Mouse (Mus musculus) forebrain, embryonic 15.5 days (tissue): ENCODE results near the gene Cacna2d3. TPM values are rescaled to one million over a fixed set of nuclear protein-coding genes. Genes with fewer than 3 reads are reported as not detected.
A peak's percentile ranks its signal among the peaks of the same experiment; 100 is the strongest.

Experiments
- ATAC-seq: fragments of 200-750 bp; cut with Nextera tagmentation; replicated peaks from 2 replicates; pipeline ENCODE4 v1.8.0; 2017; ENCODE audit warnings: mild to moderate bottlenecking, moderate TSS enrichment, moderate library complexity
- H3K27ac ChIP-seq: fragments of 300-500 bp; sonication (generic); replicated peaks from 2 replicates; pipeline ENCODE4 v1.5.1; 2015; ENCODE audit warnings: mild to moderate bottlenecking, inconsistent platforms
- H3K27me3 ChIP-seq: fragments of 300-500 bp; sonication (generic); 2 replicates; pipeline ENCODE4 v1.6.1; 2015; ENCODE audit warnings: inconsistent platforms
- H3K36me3 ChIP-seq: fragments of 300-500 bp; sonication (generic); 2 replicates; pipeline ENCODE4 v1.6.1; 2015; ENCODE audit warnings: mild to moderate bottlenecking, inconsistent platforms
- H3K4me1 ChIP-seq: fragments of 300-500 bp; sonication (generic); 2 replicates; pipeline ENCODE4 v1.6.1; 2015; ENCODE audit warnings: inconsistent platforms
- H3K4me2 ChIP-seq: fragments of 300-500 bp; sonication (generic); replicated peaks from 2 replicates; pipeline ENCODE4 v1.6.1; 2015; ENCODE audit warnings: mild to moderate bottlenecking, inconsistent platforms
- H3K4me3 ChIP-seq: fragments of 300-500 bp; sonication (generic); 2 replicates; pipeline ENCODE4 v1.5.1; 2015; ENCODE audit warnings: mild to moderate bottlenecking, inconsistent platforms
- H3K9ac ChIP-seq: fragments of 300-500 bp; sonication (generic); replicated peaks from 2 replicates; pipeline ENCODE4 v1.6.1; 2015; ENCODE audit warnings: mild to moderate bottlenecking, inconsistent platforms
- H3K9me3 ChIP-seq: fragments of 300-500 bp; sonication (generic); 2 replicates; pipeline ENCODE4 v1.6.1; 2016; ENCODE audit warnings: inconsistent platforms
- WGBS: fragments of 180-500 bp; shearing (Covaris S2); methylation state at CpG from one replicate; pipeline ENCODE4 v1.1.7; 2015; ENCODE audit warnings: mixed read lengths; 5-methylcytosine and 5-hydroxymethylcytosine counted together
- polyA plus RNA-seq: library from polyadenylated mRNA; unstranded; fragments of >200 nt; fragmentation: Nextera tagmentation; extraction: Ambion mirVana; gene quantifications from 2 replicates; pipeline ENCODE4 v1.2.1, GENCODE M21; 2015

The Cacna2d3 gene
- polyA plus RNA-seq, 1 experiment from 2014 or later, result 28.1 TPM

GRCm38 (mm10) chr14:29405125-29405877, 316.4 kb downstream of the Cacna2d3 start:
- Histone ChIP-seq H3K9ac (no peak overlapping the region), H3K4me3 (no peak overlapping the region), H3K4me1 (peaks cover 7% of the 10 kb centered on the region; the same call in 1 of the 2 replicates), H3K27me3 (no peaks in the 10 kb centered on the region), H3K9me3 (no peaks in the 10 kb centered on the region), H3K4me2 (no peak overlapping the region), H3K36me3 (no peaks in the 10 kb centered on the region), H3K27ac (no peak overlapping the region; the same call in 1 of the 2 replicates)
- WGBS, result 43% methylated on average over 8 of the region's 8 CpGs
- peak; percentile 51; the same call in 1 of the 2 replicates for ATAC-seq

- WGBS, result 80% methylated on average over 8 of the region's 8 CpGs
- H3K36me3 ChIP-seq, result no peaks in the 10 kb centered on the region
- no peak for ATAC-seq
These were observed 317.5 kb downstream of the Cacna2d3 start for GRCm38 (mm10) chr14:29403849-29404808.

GRCm38 (mm10) chr14:29402471-29402870, 319.2 kb downstream of the Cacna2d3 start:
- Histone ChIP-seq H3K36me3 (no peaks in the 10 kb centered on the region), H3K9me3 (no peaks in the 10 kb centered on the region), H3K27ac (no peak overlapping the region), H3K4me1 (peaks cover 7% of the 10 kb centered on the region; the same call in 1 of the 2 replicates), H3K27me3 (no peaks in the 10 kb centered on the region), H3K4me3 (no peak overlapping the region), H3K4me2 (no peak overlapping the region), H3K9ac (no peak overlapping the region)
- no peak for ATAC-seq
- 66% methylated on average over 8 of the region's 8 CpGs for WGBS

More at GRCm38 (mm10) chr14:29403849-29404808, 317.5 kb downstream of the Cacna2d3 start:
- Histone ChIP-seq H3K4me2 (no peak overlapping the region), H3K9me3 (no peaks in the 10 kb centered on the region), H3K27me3 (no peaks in the 10 kb centered on the region), H3K27ac (no peak overlapping the region), H3K9ac (no peak overlapping the region), H3K4me3 (no peak overlapping the region), H3K4me1 (peaks cover 7% of the 10 kb centered on the region; the same call in 1 of the 2 replicates)

GRCm38 (mm10) chr14:29393786-29394185, 327.9 kb downstream of the Cacna2d3 start:
- H3K9me3 ChIP-seq, result no peaks in the 10 kb centered on the region
- no peak overlapping the region for H3K4me2 ChIP-seq
- no peak overlapping the region for H3K27ac ChIP-seq
- ATAC-seq, result no peak
- no peak overlapping the region for H3K9ac ChIP-seq
- H3K4me3 ChIP-seq, result no peak overlapping the region
- H3K4me1 ChIP-seq, result no peaks in the 10 kb centered on the region
- 86% methylated on average over 8 of the region's 8 CpGs for WGBS
- no peaks in the 10 kb centered on the region for H3K36me3 ChIP-seq
- H3K27me3 ChIP-seq, result no peaks in the 10 kb centered on the region

GRCm38 (mm10) chr14:29392851-29393250, 328.8 kb downstream of the Cacna2d3 start:
- Histone ChIP-seq H3K4me2 (no peak overlapping the region), H3K4me1 (no peaks in the 10 kb centered on the region), H3K9me3 (no peaks in the 10 kb centered on the region), H3K36me3 (no peaks in the 10 kb centered on the region), H3K4me3 (no peak overlapping the region), H3K27me3 (no peaks in the 10 kb centered on the region), H3K27ac (no peak overlapping the region), H3K9ac (no peak overlapping the region)
- ATAC-seq, result no peak
- 88% methylated on average over 3 of the region's 3 CpGs for WGBS

- Histone ChIP-seq H3K9me3 (no peaks in the 10 kb centered on the region), H3K27me3 (no peaks in the 10 kb centered on the region), H3K27ac (no peak overlapping the region), H3K4me2 (no peak overlapping the region), H3K9ac (no peak overlapping the region), H3K36me3 (no peaks in the 10 kb centered on the region), H3K4me3 (no peak overlapping the region), H3K4me1 (no peaks in the 10 kb centered on the region)
- WGBS, result 93% methylated on average over 2 of the region's 2 CpGs
- ATAC-seq, result no peak
These were observed 330.2 kb downstream of the Cacna2d3 start for GRCm38 (mm10) chr14:29391489-29391888.

GRCm38 (mm10) chr14:29387761-29388160, 333.9 kb downstream of the Cacna2d3 start:
- no peak overlapping the region for H3K4me2 ChIP-seq
- 88% methylated on average over 3 of the region's 3 CpGs for WGBS
- no peak for ATAC-seq
- no peak overlapping the region for H3K9ac ChIP-seq
- H3K4me1 ChIP-seq, result no peaks in the 10 kb centered on the region
- no peak overlapping the region for H3K4me3 ChIP-seq
- H3K9me3 ChIP-seq, result no peaks in the 10 kb centered on the region
- no peaks in the 10 kb centered on the region for H3K27me3 ChIP-seq
- no peak overlapping the region for H3K27ac ChIP-seq
- H3K36me3 ChIP-seq, result no peaks in the 10 kb centered on the region

GRCm38 (mm10) chr14:29385500-29385899, 336.2 kb downstream of the Cacna2d3 start:
- Histone ChIP-seq H3K9ac (no peak overlapping the region), H3K4me1 (no peaks in the 10 kb centered on the region), H3K27ac (no peak overlapping the region), H3K9me3 (no peaks in the 10 kb centered on the region), H3K36me3 (no peaks in the 10 kb centered on the region), H3K27me3 (no peaks in the 10 kb centered on the region), H3K4me2 (no peak overlapping the region), H3K4me3 (no peak overlapping the region)
- ATAC-seq, result no peak

- ATAC-seq, result no peak
- WGBS, result 87% methylated on average over 2 of the region's 2 CpGs
- no peaks in the 10 kb centered on the region for H3K36me3 ChIP-seq
These were observed 338.9 kb downstream of the Cacna2d3 start for GRCm38 (mm10) chr14:29382786-29383185.

GRCm38 (mm10) chr14:29366911-29367310, 354.8 kb downstream of the Cacna2d3 start:
- 78% methylated on average over 5 of the region's 5 CpGs for WGBS

More at GRCm38 (mm10) chr14:29382786-29383185, 338.9 kb downstream of the Cacna2d3 start:
- no peaks in the 10 kb centered on the region for H3K27me3 ChIP-seq
- no peak overlapping the region for H3K4me3 ChIP-seq
- no peak overlapping the region for H3K27ac ChIP-seq
- H3K9ac ChIP-seq, result no peak overlapping the region
- H3K4me2 ChIP-seq, result no peak overlapping the region
- no peaks in the 10 kb centered on the region for H3K4me1 ChIP-seq
- H3K9me3 ChIP-seq, result no peaks in the 10 kb centered on the region

GRCm38 (mm10) chr14:29362448-29362847, 359.2 kb downstream of the Cacna2d3 start:
- Histone ChIP-seq H3K4me2 (no peak overlapping the region), H3K9me3 (no peaks in the 10 kb centered on the region), H3K9ac (no peak overlapping the region), H3K27ac (no peak overlapping the region), H3K27me3 (no peaks in the 10 kb centered on the region), H3K4me3 (no peak overlapping the region), H3K36me3 (no peaks in the 10 kb centered on the region), H3K4me1 (no peaks in the 10 kb centered on the region)
- WGBS, result 64% methylated on average over 3 of the region's 3 CpGs
- no peak for ATAC-seq

More at GRCm38 (mm10) chr14:29366911-29367310, 354.8 kb downstream of the Cacna2d3 start:
- Histone ChIP-seq H3K27me3 (no peaks in the 10 kb centered on the region), H3K9me3 (no peaks in the 10 kb centered on the region), H3K36me3 (no peaks in the 10 kb centered on the region), H3K4me3 (no peak overlapping the region), H3K4me1 (no peaks in the 10 kb centered on the region), H3K4me2 (no peak overlapping the region), H3K9ac (no peak overlapping the region), H3K27ac (no peak overlapping the region)
- ATAC-seq, result no peak

- H3K9ac ChIP-seq, result no peak overlapping the region
- no peak overlapping the region for H3K4me2 ChIP-seq
- no peak overlapping the region for H3K27ac ChIP-seq
- WGBS, result 58% methylated on average over 4 of the region's 4 CpGs
- no peak for ATAC-seq
- no peaks in the 10 kb centered on the region for H3K9me3 ChIP-seq
- no peaks in the 10 kb centered on the region for H3K4me1 ChIP-seq
- no peak overlapping the region for H3K4me3 ChIP-seq
- no peaks in the 10 kb centered on the region for H3K27me3 ChIP-seq
- no peaks in the 10 kb centered on the region for H3K36me3 ChIP-seq
These were observed 371.0 kb downstream of the Cacna2d3 start for GRCm38 (mm10) chr14:29350627-29351026.
